Mouse (Mus musculus) midbrain, embryonic 10.5 days (tissue): Measurements from ENCODE around the gene Mei1. TPM values are rescaled to one million over a fixed set of nuclear protein-coding genes. Genes with fewer than 3 reads are reported as not detected.

Source experiments
- DNase-seq: peaks from one replicate; pipeline ENCODE4 v3.0.0-alpha.2; 2017; ENCODE audit warnings: low spot score
- H3K27ac ChIP-seq: fragments of 300-500 bp; sonication (generic); replicated peaks from 2 replicates; pipeline ENCODE4 v1.5.1; 2016; ENCODE audit warnings: mild to moderate bottlenecking
- H3K27me3 ChIP-seq: fragments of 300-500 bp; sonication (generic); 2 replicates; pipeline ENCODE4 v1.6.1; 2016; ENCODE audit warnings: low read depth, mild to moderate bottlenecking; ENCODE audit not compliant: poor library complexity, severe bottlenecking
- H3K36me3 ChIP-seq: fragments of 300-500 bp; sonication (generic); 2 replicates; pipeline ENCODE4 v1.6.1; 2016; ENCODE audit warnings: mild to moderate bottlenecking, moderate library complexity
- H3K4me1 ChIP-seq: fragments of 300-500 bp; sonication (generic); 2 replicates; pipeline ENCODE4 v1.6.1; 2016
- H3K4me3 ChIP-seq: fragments of 300-500 bp; sonication (generic); 2 replicates; pipeline ENCODE4 v1.5.1; 2016; ENCODE audit warnings: mild to moderate bottlenecking, moderate library complexity
- H3K9me3 ChIP-seq: fragments of 300-500 bp; sonication (generic); replicated peaks from 2 replicates; pipeline ENCODE4 v1.6.1; 2016; ENCODE audit warnings: mild to moderate bottlenecking
- WGBS: fragments of 180-500 bp; shearing (Covaris S2); methylation state at CpG from one replicate; pipeline ENCODE4 v1.1.7; 2016; 5-methylcytosine and 5-hydroxymethylcytosine counted together
- polyA plus RNA-seq: library from polyadenylated mRNA; unstranded; fragments of >200 nt; fragmentation: Nextera tagmentation; extraction: Ambion mirVana; gene quantifications from 2 replicates; pipeline ENCODE4 v1.2.1, GENCODE M21; 2016

Gene Mei1
- polyA plus RNA-seq, 1 experiment from 2014 or later, result 0.10 TPM

- no peak for DNase-seq
- no peaks in the 10 kb centered on the region for H3K27me3 ChIP-seq
- H3K9me3 ChIP-seq, result no peaks in the 10 kb centered on the region
- H3K4me1 ChIP-seq, result peaks cover 29% of the 10 kb centered on the region
- peaks cover 68% of the 10 kb centered on the region for H3K36me3 ChIP-seq
- no peak overlapping the region for H3K27ac ChIP-seq
- H3K4me3 ChIP-seq, result no peak overlapping the region
- 90% methylated on average over 36 of the region's 36 CpGs for WGBS
Observed at GRCm38 (mm10) chr15:82170437-82171377, 100.9 kb downstream of the Mei1 start.

- no peak overlapping the region for H3K27ac ChIP-seq
- peaks cover 9% of the 10 kb centered on the region for H3K4me1 ChIP-seq
- H3K4me3 ChIP-seq, result no peak overlapping the region
- peaks cover 87% of the 10 kb centered on the region for H3K36me3 ChIP-seq
- WGBS, result 93% methylated on average over 8 of the region's 8 CpGs
- H3K9me3 ChIP-seq, result no peaks in the 10 kb centered on the region
- no peaks in the 10 kb centered on the region for H3K27me3 ChIP-seq
- no peak for DNase-seq
Observed at GRCm38 (mm10) chr15:82172648-82173047, 102.9 kb downstream of the Mei1 start.

- H3K4me3 ChIP-seq, result no peak overlapping the region
- H3K27ac ChIP-seq, result no peak overlapping the region
- WGBS, result 97% methylated on average over 9 of the region's 9 CpGs
- H3K4me1 ChIP-seq, result no peaks in the 10 kb centered on the region
- H3K9me3 ChIP-seq, result peaks cover 3% of the 10 kb centered on the region
- peaks cover 100% of the 10 kb centered on the region for H3K36me3 ChIP-seq
- H3K27me3 ChIP-seq, result no peaks in the 10 kb centered on the region
- no peak for DNase-seq
Observed at GRCm38 (mm10) chr15:82175091-82175490, 105.3 kb downstream of the Mei1 start.

Other genes starting within 250 kb of the Mei1 start
- gene Tob2, start 211.2 kb upstream of the Mei1 start, polyA plus RNA-seq, result 17.7 and 19.6 TPM in 2 replicates
- 224 and 252 TPM in 2 replicates for gene Phf5a, start 198.1 kb upstream of the Mei1 start, polyA plus RNA-seq
- 152 and 163 TPM in 2 replicates for gene Aco2, start 197.7 kb upstream of the Mei1 start, polyA plus RNA-seq
- 76.2 and 80.8 TPM in 2 replicates for gene Polr3h, start 143.8 kb upstream of the Mei1 start, polyA plus RNA-seq
- gene Csdc2, start 133.2 kb upstream of the Mei1 start, polyA plus RNA-seq, result 13.8 and 20.6 TPM in 2 replicates
- 31.9 and 34.9 TPM in 2 replicates for gene Pmm1, start 109.1 kb upstream of the Mei1 start, polyA plus RNA-seq
- gene 1700029P11Rik, start 89.5 kb upstream of the Mei1 start, polyA plus RNA-seq, result not detected in 2 replicates
- 68.6 and 75.1 TPM in 2 replicates for gene Xrcc6, start 82.2 kb upstream of the Mei1 start, polyA plus RNA-seq
- gene Desi1, start 36.1 kb upstream of the Mei1 start, polyA plus RNA-seq, result 34.3 and 37.7 TPM in 2 replicates
- gene Snu13, start 22.4 kb upstream of the Mei1 start, polyA plus RNA-seq, result 323 and 376 TPM in 2 replicates
- gene 4930407I10Rik, start 10.8 kb upstream of the Mei1 start, polyA plus RNA-seq, result not detected in 2 replicates
- gene Ccdc134, start 57.9 kb downstream of the Mei1 start, polyA plus RNA-seq, result 23.0 and 25.6 TPM in 2 replicates
- 214 and 239 TPM in 2 replicates for gene Srebf2, start 77.2 kb downstream of the Mei1 start, polyA plus RNA-seq
- 0.16 and 0.52 TPM in 2 replicates for gene Shisa8, start 142.8 kb downstream of the Mei1 start, polyA plus RNA-seq
- gene Tnfrsf13c, start 154.4 kb downstream of the Mei1 start, polyA plus RNA-seq, result 0.07 TPM in 1 of 2 replicates, not detected in the other
- 94.9 and 102 TPM in 2 replicates for gene Cenpm, start 174.8 kb downstream of the Mei1 start, polyA plus RNA-seq
- 0.15 and 0.36 TPM in 2 replicates for gene 1500009C09Rik, start 182.4 kb downstream of the Mei1 start, polyA plus RNA-seq
- 83.4 and 109 TPM in 2 replicates for gene Sept3, start 204.9 kb downstream of the Mei1 start, polyA plus RNA-seq
- 0.11 and 0.25 TPM in 2 replicates for gene Wbp2nl, start 229.0 kb downstream of the Mei1 start, polyA plus RNA-seq